Mouse (Mus musculus): Measurements from ENCODE around the gene Dot1l.

GRCm38 (mm10) chr10:80791476-80792174 is 36.6 kb downstream of the Dot1l start:
- TF ChIP-seq GATA1 (IDR thresholded peaks at IDR 0.05; ENCODE audit: low read length) (no peak), TAL1 (IDR thresholded peaks at IDR 0.05; ENCODE audit: low read length) (no peak)
